Mouse (Mus musculus) naive thymus-derived CD4-positive, alpha-beta T cell, adult 2 months (primary cell): ENCODE data around the gene Phactr3.
"Not testable (repeated sequence)": the region's sequence is repeated elsewhere in the genome, so short reads cannot be mapped to it uniquely, and the experiment has no call there.

Experiments
- DNase-seq: peaks from one replicate; pipeline ENCODE4 v3.0.0-alpha.2; 2011; ENCODE audit warnings: low read depth

The Phactr3 gene

GRCm38 (mm10) chr2:178118801-178119560 lies at the start of gene Phactr3:
Gene Phactr3 (plus strand): TSS chr2:178118975.
- no peak for DNase-seq

GRCm38 (mm10) chr2:178078166-178078717 lies 40.5 kb upstream of the Phactr3 start, which contains the start of gene Zfp931:
Gene Zfp931 (minus strand): TSS chr2:178078476.
- DNase-seq = not testable (repeated sequence)

GRCm38 (mm10) chr2:178089586-178089985 lies 29.2 kb upstream of the Phactr3 start:
- no peak for DNase-seq

GRCm38 (mm10) chr2:178098021-178098420 lies 20.8 kb upstream of the Phactr3 start:
- peak; percentile 57 for DNase-seq

GRCm38 (mm10) chr2:178101957-178102356 lies 16.8 kb upstream of the Phactr3 start:
- DNase-seq = peak; percentile 25

- peak; percentile 14 for DNase-seq
Measured at GRCm38 (mm10) chr2:178117946-178118345, 829 bp upstream of the Phactr3 start.

GRCm38 (mm10) chr2:178119561-178120355 lies 983 bp downstream of the Phactr3 start:
- DNase-seq = no peak

GRCm38 (mm10) chr2:178120356-178120645 lies 1.5 kb downstream of the Phactr3 start:
- no peak for DNase-seq

GRCm38 (mm10) chr2:178120651-178121374 lies 2.0 kb downstream of the Phactr3 start:
- no peak for DNase-seq

- no peak for DNase-seq
Measured at GRCm38 (mm10) chr2:178121375-178121688, 2.6 kb downstream of the Phactr3 start.

- DNase-seq = no peak
Measured at GRCm38 (mm10) chr2:178121946-178122665, 3.3 kb downstream of the Phactr3 start.

- no peak for DNase-seq
Measured at GRCm38 (mm10) chr2:178123466-178123865, 4.7 kb downstream of the Phactr3 start.

GRCm38 (mm10) chr2:178125427-178125826 lies 6.7 kb downstream of the Phactr3 start:
- DNase-seq = no peak

GRCm38 (mm10) chr2:178126041-178126820 lies 7.5 kb downstream of the Phactr3 start:
- DNase-seq = no peak

- DNase-seq = no peak
Measured at GRCm38 (mm10) chr2:178128594-178128993, 9.8 kb downstream of the Phactr3 start.

- no peak for DNase-seq
Measured at GRCm38 (mm10) chr2:178129161-178129560, 10.4 kb downstream of the Phactr3 start.

- DNase-seq = no peak
Measured at GRCm38 (mm10) chr2:178129676-178130075, 10.9 kb downstream of the Phactr3 start.

- DNase-seq = no peak
Measured at GRCm38 (mm10) chr2:178130536-178130935, 11.8 kb downstream of the Phactr3 start.

- DNase-seq = no peak
Measured at GRCm38 (mm10) chr2:178131011-178131410, 12.2 kb downstream of the Phactr3 start.

- DNase-seq = no peak
Measured at GRCm38 (mm10) chr2:178131606-178132365, 13.0 kb downstream of the Phactr3 start.
